Mouse (Mus musculus) heart, embryonic 11.5 days (tissue): Measurements from ENCODE around the gene Ppil1. TPM values are rescaled to one million over a fixed set of nuclear protein-coding genes. Genes with fewer than 3 reads are reported as not detected.
"Not testable (repeated sequence)": the region's sequence is repeated elsewhere in the genome, so short reads cannot be mapped to it uniquely, and the experiment has no call there.

ENCODE experiments used
- ATAC-seq: fragments of 200-750 bp; cut with Nextera tagmentation; replicated peaks from 2 replicates; pipeline ENCODE4 v1.8.0; 2017; ENCODE audit warnings: moderate library complexity; ENCODE audit not compliant: insufficient number of reproducible peaks, low FRiP score, low TSS enrichment
- H3K27ac ChIP-seq: fragments of 300-500 bp; sonication (generic); 2 replicates; pipeline ENCODE4 v1.5.1; 2014; ENCODE audit warnings: mild to moderate bottlenecking, low read depth, low read length
- H3K27me3 ChIP-seq: fragments of 300-500 bp; sonication (generic); 2 replicates; pipeline ENCODE4 v1.6.1; 2014; ENCODE audit warnings: mild to moderate bottlenecking, low read length, mixed read lengths; ENCODE audit not compliant: control insufficient read depth, insufficient read depth
- H3K36me3 ChIP-seq: fragments of 300-500 bp; sonication (generic); 2 replicates; pipeline ENCODE4 v1.6.1; 2014; ENCODE audit warnings: mild to moderate bottlenecking, low read length, moderate library complexity, mixed read lengths; ENCODE audit not compliant: control insufficient read depth, insufficient read depth
- H3K4me1 ChIP-seq: fragments of 300-500 bp; sonication (generic); 2 replicates; pipeline ENCODE4 v1.6.1; 2014; ENCODE audit warnings: low read length; ENCODE audit not compliant: control insufficient read depth, insufficient read depth
- H3K4me2 ChIP-seq: fragments of 300-500 bp; sonication (generic); 2 replicates; pipeline ENCODE4 v1.6.1; 2014; ENCODE audit warnings: mild to moderate bottlenecking, moderate library complexity
- H3K4me3 ChIP-seq: fragments of 300-500 bp; sonication (generic); 2 replicates; pipeline ENCODE4 v1.5.1; 2014; ENCODE audit warnings: low read depth, low read length
- H3K9ac ChIP-seq: fragments of 300-500 bp; sonication (generic); 2 replicates; pipeline ENCODE4 v1.6.1; 2014; ENCODE audit warnings: mild to moderate bottlenecking, low read depth, low read length, moderate library complexity
- H3K9me3 ChIP-seq: fragments of 300-500 bp; sonication (generic); replicated peaks from 2 replicates; pipeline ENCODE4 v1.6.1; 2016; ENCODE audit warnings: low read length; ENCODE audit not compliant: control insufficient read depth
- WGBS: fragments of 180-500 bp; shearing (Covaris S2); extraction: QIAGEN DNeasy Blood & Tissue Kit; methylation state at CpG from one replicate; pipeline ENCODE4 v1.1.7; 2014; ENCODE audit not compliant: insufficient replicate concordance; 5-methylcytosine and 5-hydroxymethylcytosine counted together
- polyA plus RNA-seq: library from polyadenylated mRNA; unstranded; fragments of >200 nt; fragmentation: Nextera tagmentation; extraction: Ambion mirVana; gene quantifications from 2 replicates; pipeline ENCODE4 v1.2.1, GENCODE M21; 2014

Ppil1 gene
- polyA plus RNA-seq, 1 experiment from 2014 or later: 117 TPM

GRCm38 (mm10) chr17:29270148-29270698, 6.2 kb upstream of the Ppil1 start:
- Histone ChIP-seq H3K36me3 (no peaks in the 10 kb centered on the region), H3K4me3 (0 out of 2 replicates have a peak overlapping the region, but pooled peaks have one; percentile 85), H3K9ac (no peak overlapping the region), H3K9me3 (no peaks in the 10 kb centered on the region), H3K27me3 (no peaks in the 10 kb centered on the region), H3K4me1 (peaks cover 11% of the 10 kb centered on the region), H3K4me2 (peak overlapping the region; percentile 59), H3K27ac (no peak overlapping the region)
- no peak for ATAC-seq
- WGBS: 89% methylated on average over 9 of the region's 9 CpGs

DNA sequence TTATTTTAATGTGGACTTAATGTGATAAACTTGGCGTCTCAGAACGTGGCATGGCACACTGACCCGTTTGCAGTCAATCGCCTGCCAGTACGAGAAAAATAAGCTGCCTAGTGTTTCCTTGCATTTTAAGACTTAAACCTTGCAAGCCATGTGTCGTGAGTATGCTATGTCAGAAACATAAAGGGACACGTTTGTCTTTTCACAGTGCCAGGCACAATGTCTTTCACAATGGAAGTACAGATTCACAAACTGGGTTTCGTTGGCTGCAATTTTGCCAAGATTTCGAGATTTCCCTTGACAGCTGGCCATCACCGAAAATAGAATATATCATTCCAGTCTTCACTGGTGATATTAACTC, 5.3 kb upstream of the Ppil1 start:
- Histone ChIP-seq H3K4me2 (peak overlapping the region; percentile 59), H3K9ac (peak overlapping the region; percentile 96), H3K4me3 (peak overlapping the region; percentile 85), H3K4me1 (peaks cover 14% of the 10 kb centered on the region), H3K27ac (peak overlapping the region; percentile 95), H3K9me3 (no peaks in the 10 kb centered on the region), H3K27me3 (no peaks in the 10 kb centered on the region), H3K36me3 (no peaks in the 10 kb centered on the region)
- WGBS: 18% methylated on average over 10 of the region's 10 CpGs
- no peak for ATAC-seq

DNA sequence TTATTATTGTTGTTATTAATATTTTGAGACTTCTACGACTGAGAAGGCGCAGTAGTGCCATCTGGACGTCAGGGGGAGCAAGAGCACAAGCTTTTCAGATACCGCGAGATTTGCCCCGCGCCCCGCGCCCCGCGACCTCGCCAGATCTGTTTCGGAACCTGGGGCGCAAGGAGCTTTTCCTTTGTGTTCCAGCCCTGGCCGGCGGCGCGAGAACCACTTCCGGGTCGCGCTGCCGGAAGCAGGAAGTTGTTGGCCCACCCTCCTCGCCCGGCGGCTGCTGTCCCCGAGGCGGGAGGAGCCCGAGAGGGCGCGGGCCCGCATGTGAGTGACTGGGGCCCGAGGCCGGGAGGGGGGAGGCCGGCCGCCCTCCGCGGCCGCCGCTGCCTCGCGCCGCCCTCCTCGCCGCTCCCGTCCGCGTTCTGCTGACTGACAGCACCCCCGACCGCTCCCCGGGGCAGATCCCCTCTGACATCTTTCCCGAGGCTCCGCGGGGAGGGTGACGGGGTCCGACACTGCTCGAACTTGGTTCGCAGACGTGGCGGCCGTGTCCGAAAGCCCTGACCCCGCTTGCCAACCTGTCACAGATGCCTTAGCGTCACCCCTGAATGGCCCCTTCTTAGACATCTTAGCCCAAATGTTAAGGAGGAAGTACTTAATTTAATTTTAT, 4.8 kb upstream of the Ppil1 start, which contains the start of gene BC004004:
BC004004 (plus strand) TSS at position 107 of the 667 bp plus-strand sequence.
- under 1% methylated on average over 61 of the region's 63 CpGs for WGBS
- peak within 1 kb of the TSS; percentile 95 for H3K27ac ChIP-seq
- H3K9ac ChIP-seq: peak within 1 kb of the TSS; percentile 96

DNA sequence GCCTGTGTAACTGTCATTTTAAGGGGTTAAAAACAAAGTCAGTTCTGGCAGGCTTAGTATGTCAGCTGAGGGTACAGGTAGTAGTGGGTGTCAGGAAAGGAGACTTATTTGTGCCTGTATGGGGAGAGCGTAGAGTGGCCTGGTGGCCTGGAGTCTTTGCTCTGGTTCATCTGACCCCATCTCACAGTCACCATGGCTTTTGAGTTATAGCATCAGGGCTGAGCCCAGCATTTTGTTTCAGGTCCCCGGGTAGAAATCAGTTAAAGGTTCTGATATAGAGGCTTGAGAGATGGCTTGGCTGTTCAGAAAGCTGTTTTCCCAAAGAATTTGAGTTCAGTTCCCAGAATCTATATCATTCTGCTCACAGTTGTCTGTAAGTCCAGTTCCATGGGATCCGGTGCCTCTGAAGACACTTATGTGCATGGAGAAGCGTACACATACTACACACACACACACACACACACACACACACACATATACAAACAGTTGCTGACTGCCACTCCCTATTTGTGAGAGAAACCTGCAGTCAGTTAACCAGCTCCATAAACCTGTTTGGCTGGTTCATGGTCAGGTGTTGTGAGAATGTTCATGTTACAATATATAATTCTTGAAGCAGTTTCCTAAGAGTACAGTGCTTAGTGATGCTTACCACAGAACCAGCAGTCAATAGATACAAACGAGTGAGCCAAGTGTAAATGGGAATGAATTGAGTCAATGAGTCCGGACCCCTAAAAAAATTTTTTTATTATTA, 4.1 kb upstream of the Ppil1 start:
- H3K27ac ChIP-seq: peak overlapping the region; percentile 95; the same call in 1 of the 2 replicates

More for the DNA sequence above, 4.8 kb upstream of the Ppil1 start, which contains the start of gene BC004004:
- Histone ChIP-seq H3K4me3 (peak within 1 kb of the TSS; percentile 85), H3K36me3 (no peaks in the 10 kb centered on the region), H3K4me1 (peaks cover 13% of the 10 kb centered on the region), H3K27me3 (no peaks in the 10 kb centered on the region), H3K4me2 (peak within 1 kb of the TSS; percentile 59), H3K9me3 (no peaks in the 10 kb centered on the region)
- ATAC-seq: peak; percentile 88

DNA sequence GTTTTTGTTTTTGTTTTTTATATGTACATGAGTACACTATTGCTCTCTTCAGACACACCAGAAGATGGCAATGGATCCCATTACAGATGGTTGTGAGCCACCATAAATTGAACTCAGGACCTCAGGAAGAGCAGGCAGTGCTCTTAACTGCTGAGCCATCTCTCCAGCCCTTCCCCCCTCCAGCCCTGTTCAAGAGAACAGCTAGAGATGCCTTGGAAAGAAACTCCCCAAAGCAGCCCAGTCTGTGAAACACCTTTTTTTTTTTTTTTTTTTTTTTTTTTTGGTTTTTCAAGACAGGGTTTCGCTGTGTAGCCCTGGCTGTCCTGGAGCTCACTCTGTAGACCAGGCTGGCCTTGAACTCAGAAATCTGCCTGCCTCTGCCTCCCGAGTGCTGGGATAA, 3.1 kb upstream of the Ppil1 start:
- not testable (repeated sequence) for ATAC-seq, H3K9me3 ChIP-seq, H3K9ac ChIP-seq, H3K4me3 ChIP-seq, H3K36me3 ChIP-seq, H3K27me3 ChIP-seq, H3K27ac ChIP-seq, H3K4me2 ChIP-seq
- peaks cover 24% of the 10 kb centered on the region for H3K4me1 ChIP-seq
- 84% methylated on average over 2 of the region's 2 CpGs for WGBS

More for the DNA sequence above, 4.1 kb upstream of the Ppil1 start:
- Histone ChIP-seq H3K4me1 (peaks cover 14% of the 10 kb centered on the region), H3K27me3 (no peaks in the 10 kb centered on the region), H3K9me3 (no peaks in the 10 kb centered on the region), H3K9ac (peak overlapping the region; percentile 96), H3K36me3 (no peaks in the 10 kb centered on the region), H3K4me3 (peak overlapping the region; percentile 85), H3K4me2 (peak overlapping the region; percentile 59)
- no peak for ATAC-seq
- 59% methylated on average over 6 of the region's 6 CpGs for WGBS

GRCm38 (mm10) chr17:29264760-29265159, 774 bp upstream of the Ppil1 start:
- ATAC-seq: no peak
- H3K4me2 ChIP-seq: peak overlapping the region; percentile 91
- peak overlapping the region; percentile 95 for H3K9ac ChIP-seq
- no peaks in the 10 kb centered on the region for H3K27me3 ChIP-seq
- H3K4me3 ChIP-seq: peak overlapping the region; percentile 84
- peaks cover 21% of the 10 kb centered on the region for H3K4me1 ChIP-seq
- 87% methylated on average over 5 of the region's 5 CpGs for WGBS
- H3K27ac ChIP-seq: peak overlapping the region; percentile 100; the same call in 1 of the 2 replicates
- no peaks in the 10 kb centered on the region for H3K9me3 ChIP-seq
- peaks cover 10% of the 10 kb centered on the region; the same call in 1 of the 2 replicates for H3K36me3 ChIP-seq

DNA sequence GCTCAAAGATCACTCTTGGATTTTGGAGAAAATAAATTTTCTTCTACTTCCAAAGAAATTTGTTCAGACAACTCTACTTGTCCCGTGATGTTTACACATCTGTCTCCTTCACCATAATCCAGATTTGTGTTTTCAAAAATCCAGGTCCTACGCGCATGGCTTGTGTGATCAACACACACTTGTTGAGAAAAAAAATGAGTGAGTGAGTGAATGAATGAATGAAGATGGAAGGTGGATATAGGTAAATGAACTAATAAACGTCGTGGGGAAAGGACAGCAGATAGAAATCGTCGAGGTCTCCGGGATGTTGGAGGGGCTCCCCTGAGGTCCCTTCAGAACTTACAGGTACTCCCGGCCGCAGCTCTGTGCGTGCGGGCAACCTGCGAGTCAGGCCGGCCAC, 569 bp downstream of the Ppil1 start:
- ATAC-seq: no peak
- H3K9me3 ChIP-seq: no peaks in the 10 kb centered on the region
- peaks cover 21% of the 10 kb centered on the region for H3K4me1 ChIP-seq
- H3K4me2 ChIP-seq: peak overlapping the region; percentile 91
- H3K36me3 ChIP-seq: peaks cover 10% of the 10 kb centered on the region; the same call in 1 of the 2 replicates
- H3K9ac ChIP-seq: peak overlapping the region; percentile 95
- H3K27ac ChIP-seq: peak overlapping the region; percentile 100
- H3K4me3 ChIP-seq: peak overlapping the region; percentile 84
- H3K27me3 ChIP-seq: no peaks in the 10 kb centered on the region
- WGBS: under 1% methylated on average over 14 of the region's 14 CpGs

DNA sequence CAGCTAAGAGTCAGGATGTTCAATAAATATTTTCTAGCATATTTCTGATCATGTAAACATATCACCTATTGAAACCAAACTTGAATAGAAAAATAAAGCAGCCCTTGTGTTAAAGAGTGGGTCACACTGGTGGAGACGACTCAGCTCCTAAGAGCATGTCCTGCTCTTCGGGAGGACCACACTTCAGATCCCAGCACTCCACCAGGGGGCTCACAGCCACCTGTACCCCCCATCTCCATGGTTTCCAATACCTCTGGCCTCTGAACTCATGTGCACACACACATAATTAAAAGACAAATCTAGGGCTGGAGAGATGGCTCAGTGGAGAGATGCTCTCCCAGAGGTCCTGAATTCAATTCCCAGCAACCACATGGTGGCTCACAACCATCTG, 1.7 kb downstream of the Ppil1 start:
- H3K27ac ChIP-seq: no peak overlapping the region
- ATAC-seq: no peak
- peak overlapping the region; percentile 91 for H3K4me2 ChIP-seq
- no peaks in the 10 kb centered on the region for H3K9me3 ChIP-seq
- peak overlapping the region; percentile 84; the same call in 1 of the 2 replicates for H3K4me3 ChIP-seq
- 50% methylated on average over 2 of the region's 2 CpGs for WGBS
- H3K36me3 ChIP-seq: peaks cover 12% of the 10 kb centered on the region
- H3K27me3 ChIP-seq: no peaks in the 10 kb centered on the region
- peaks cover 26% of the 10 kb centered on the region for H3K4me1 ChIP-seq
- no peak overlapping the region for H3K9ac ChIP-seq
